Mouse (Mus musculus) small intestine, adult 2 months (tissue): ENCODE measurements around the gene Trip6. TPM values are rescaled to one million over a fixed set of nuclear protein-coding genes. Genes with fewer than 3 reads are reported as not detected.
A peak's percentile ranks its signal among the peaks of the same experiment; 100 is the strongest.

Experiments
- H3K27ac ChIP-seq: fragments of 200-500 bp; 2 replicates; pipeline ENCODE4 v1.5.1; 2012; ENCODE audit warnings: low read depth, low read length, control low read depth, inconsistent platforms; ENCODE audit not compliant: insufficient read depth
- H3K27me3 ChIP-seq: fragments of 200-500 bp; 2 replicates; pipeline ENCODE4 v1.6.1; 2012; ENCODE audit warnings: mild to moderate bottlenecking, moderate library complexity, low read length, inconsistent platforms; ENCODE audit not compliant: control insufficient read depth, insufficient read depth
- H3K36me3 ChIP-seq: fragments of 200-500 bp; 2 replicates; pipeline ENCODE4 v1.6.1; 2012; ENCODE audit warnings: mild to moderate bottlenecking, low read length, control low read depth, inconsistent platforms; ENCODE audit not compliant: control insufficient read depth, insufficient read depth
- H3K4me1 ChIP-seq: fragments of 200-500 bp; 2 replicates; pipeline ENCODE4 v1.6.1; 2012; ENCODE audit warnings: low read length, inconsistent platforms, mixed read lengths; ENCODE audit not compliant: control insufficient read depth, insufficient read depth, insufficient read length
- H3K4me3 ChIP-seq: fragments of 200-500 bp; 2 replicates; pipeline ENCODE4 v1.5.1; 2012; ENCODE audit warnings: low read depth, mild to moderate bottlenecking, control low read depth, inconsistent platforms, low read length, moderate library complexity
- CTCF ChIP-seq: fragments of 200-500 bp; IDR thresholded peaks from 2 replicates; pipeline ENCODE4 v1.5.1; 2012; ENCODE audit warnings: low read depth, mild to moderate bottlenecking, control low read depth, inconsistent platforms, low read length, moderate library complexity, mixed read lengths; ENCODE audit not compliant: insufficient replicate concordance, insufficient read length; ENCODE audit errors: extremely low read depth
- POLR2A ChIP-seq: fragments of 200-500 bp; IDR thresholded peaks from 2 replicates; pipeline ENCODE4 v1.6.1; 2012; ENCODE audit warnings: low read depth, mild to moderate bottlenecking, control low read depth, inconsistent platforms, low read length, moderate library complexity
- WGBS: fragments of 180-500 bp; shearing (Covaris S2); methylation state at CpG from one replicate; pipeline ENCODE4 v1.1.7; 2018; 5-methylcytosine and 5-hydroxymethylcytosine counted together
- polyA plus RNA-seq: library from polyadenylated mRNA; depleted of rRNA; stranded (reverse); fragments of >200 nt; gene quantifications from 2 replicates; pipeline ENCODE4 v1.2.3, GENCODE M21; 2012

Gene Trip6
- polyA plus RNA-seq, 1 experiment: 8.2 TPM

DNA sequence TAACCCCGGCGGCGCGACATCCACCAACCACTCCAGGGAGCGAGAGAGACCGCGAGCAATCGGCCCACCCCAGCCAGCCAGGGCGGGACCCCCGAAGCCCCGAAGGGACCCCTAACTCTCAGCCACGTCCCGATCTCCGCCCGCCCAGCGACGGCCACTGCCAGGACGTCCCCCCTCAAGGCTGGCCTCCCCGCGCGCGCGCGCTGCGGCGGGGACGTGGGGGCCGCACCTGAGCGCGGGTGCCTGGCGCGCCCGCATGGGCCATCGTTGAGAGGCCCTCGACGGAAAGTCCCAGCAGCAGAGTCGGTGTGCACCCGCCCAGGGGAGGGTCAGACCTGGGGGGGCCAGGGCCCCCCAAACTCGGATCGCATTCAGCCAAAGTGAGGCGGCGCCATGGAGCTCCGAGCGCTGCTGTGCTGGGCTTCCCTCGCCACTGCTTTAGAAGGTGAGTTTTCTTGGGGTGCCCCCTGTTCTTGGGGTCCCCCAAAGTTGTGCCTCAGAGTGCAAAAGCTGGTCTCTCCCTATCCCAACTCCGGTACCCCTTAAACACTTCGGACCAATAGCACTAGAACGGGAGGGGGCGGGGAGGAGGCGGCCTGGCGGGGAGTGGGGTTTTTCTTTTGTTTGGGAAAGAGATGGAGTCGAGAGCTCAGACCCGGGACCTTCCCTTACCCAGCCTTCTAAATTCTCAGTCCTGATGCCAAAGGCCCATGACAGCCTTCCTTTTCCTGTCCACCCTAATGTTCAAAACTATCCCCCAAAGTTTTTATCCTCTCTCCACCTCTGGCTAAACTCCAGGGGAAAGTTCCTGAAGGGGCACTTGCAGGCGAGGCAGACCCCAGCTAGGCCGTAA, 36.2 kb upstream of the Trip6 start:
- H3K4me3 ChIP-seq: peak overlapping the region; percentile 72
- peak overlapping the region; percentile 67 for H3K27ac ChIP-seq
- no peaks in the 10 kb centered on the region for H3K27me3 ChIP-seq
- H3K4me1 ChIP-seq: peaks cover 13% of the 10 kb centered on the region
- H3K36me3 ChIP-seq: peaks cover 11% of the 10 kb centered on the region
- 1% methylated on average over 55 of the region's 55 CpGs for WGBS
- TF ChIP-seq POLR2A (no peak), CTCF (no peak)

GRCm38 (mm10) chr5:137349384-137350204, 35.4 kb upstream of the Trip6 start, which contains the start of gene Ephb4:
TSS of gene Ephb4 (plus strand) at chr5:137350109.
- H3K4me3 ChIP-seq: peak within 1 kb of the TSS; percentile 72
- H3K4me1 ChIP-seq: peaks cover 19% of the 10 kb centered on the region
- peaks cover 5% of the 10 kb centered on the region; the same call in 1 of the 2 replicates for H3K36me3 ChIP-seq
- H3K27me3 ChIP-seq: no peaks in the 10 kb centered on the region
- peak within 1 kb of the TSS; percentile 85 for H3K27ac ChIP-seq
- TF ChIP-seq CTCF (no peak), POLR2A (peak; percentile 84)
- under 1% methylated on average over 32 of the region's 32 CpGs for WGBS

- 2% methylated on average over 33 of the region's 33 CpGs for WGBS
- Histone ChIP-seq H3K4me3 (peak overlapping the region; percentile 72), H3K27ac (peak overlapping the region; percentile 85), H3K27me3 (no peaks in the 10 kb centered on the region), H3K36me3 (no peaks in the 10 kb centered on the region), H3K4me1 (peaks cover 18% of the 10 kb centered on the region)
- no peak for TF ChIP-seq CTCF
- no peak for TF ChIP-seq POLR2A
Observed at GRCm38 (mm10) chr5:137348482-137349383, 34.5 kb upstream of the Trip6 start.

- no peaks in the 10 kb centered on the region for H3K36me3 ChIP-seq
- H3K27ac ChIP-seq: peak overlapping the region; percentile 57
- 14% methylated on average over 7 of the region's 7 CpGs for WGBS
- peaks cover 18% of the 10 kb centered on the region for H3K4me1 ChIP-seq
- peak overlapping the region; percentile 15; the same call in 1 of the 2 replicates for H3K4me3 ChIP-seq
- H3K27me3 ChIP-seq: no peaks in the 10 kb centered on the region
- no peak for TF ChIP-seq CTCF
- no peak for TF ChIP-seq POLR2A
Observed at GRCm38 (mm10) chr5:137347856-137348255, 33.7 kb upstream of the Trip6 start.

DNA sequence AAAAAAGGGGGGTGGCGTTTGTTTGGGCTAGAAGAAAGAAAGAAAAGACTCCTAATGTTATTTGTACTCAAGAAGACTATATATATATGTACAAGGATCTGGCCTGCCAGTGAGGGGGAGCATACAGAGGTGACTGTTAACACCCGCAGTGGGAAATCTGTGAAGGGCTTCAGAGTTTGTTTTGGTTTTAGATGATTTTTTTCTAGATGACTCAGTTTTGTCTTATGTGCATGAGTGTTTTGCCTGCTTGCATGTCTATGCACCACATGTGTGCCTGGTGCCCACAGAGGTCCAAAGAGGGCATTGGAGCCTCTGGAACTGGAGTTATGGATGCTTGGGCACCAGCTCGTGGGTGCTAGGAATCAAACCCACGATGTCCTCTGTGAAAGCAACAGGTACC, 32.8 kb upstream of the Trip6 start:
- 47% methylated on average over 4 of the region's 4 CpGs for WGBS
- peak overlapping the region; percentile 38; the same call in 1 of the 2 replicates for H3K27ac ChIP-seq

GRCm38 (mm10) chr5:137346388-137346787, 32.2 kb upstream of the Trip6 start:
- no peak for TF ChIP-seq CTCF
- no peak for TF ChIP-seq POLR2A
- peak overlapping the region; percentile 84 for H3K27ac ChIP-seq
- H3K27me3 ChIP-seq: no peaks in the 10 kb centered on the region
- WGBS: 39% methylated on average over 1 of the region's 1 CpGs
- no peaks in the 10 kb centered on the region for H3K36me3 ChIP-seq
- H3K4me3 ChIP-seq: no peak overlapping the region
- H3K4me1 ChIP-seq: peaks cover 10% of the 10 kb centered on the region

More for the DNA sequence above, 32.8 kb upstream of the Trip6 start:
- no peak for TF ChIP-seq POLR2A
- TF ChIP-seq CTCF: no peak
- Histone ChIP-seq H3K4me3 (no peak overlapping the region), H3K27me3 (no peaks in the 10 kb centered on the region), H3K4me1 (peaks cover 13% of the 10 kb centered on the region), H3K36me3 (no peaks in the 10 kb centered on the region)
